Mouse (Mus musculus): Measurements from ENCODE around the gene Gpr158.

The Gpr158 gene

DNA sequence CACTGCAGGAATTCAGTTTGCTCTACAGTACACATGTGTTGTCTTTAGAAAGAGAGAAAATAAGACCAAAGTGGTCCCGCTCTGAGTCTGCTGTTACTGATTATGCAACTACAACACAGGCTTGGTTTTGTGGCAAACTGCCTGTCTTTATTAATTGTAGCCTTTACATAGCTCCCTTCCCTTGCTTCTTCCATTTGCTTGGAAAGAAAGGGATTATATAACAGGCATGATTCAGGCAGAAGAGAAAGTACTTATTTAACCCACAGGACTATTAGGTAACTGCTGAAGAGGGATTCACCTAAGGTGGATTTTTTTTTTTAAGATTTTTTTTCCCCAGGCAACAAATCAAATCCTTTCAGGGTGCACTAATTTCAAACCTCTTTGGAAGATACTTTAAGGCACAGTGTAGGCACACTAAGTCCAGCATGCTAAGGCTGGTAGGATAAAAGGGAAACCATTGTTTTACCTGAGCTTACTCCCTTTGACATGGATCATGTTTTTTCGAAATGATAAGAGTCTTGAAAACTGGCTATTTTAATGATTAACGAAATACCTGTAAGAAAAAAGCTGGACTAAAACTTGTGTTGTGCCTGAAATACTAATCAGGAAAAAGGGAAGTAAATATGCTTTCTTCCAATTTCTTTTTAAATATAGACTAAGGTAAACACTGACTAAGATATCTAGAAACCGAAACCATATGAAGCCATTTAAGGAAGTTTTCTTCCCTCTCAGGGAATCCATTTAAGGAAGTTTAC, 308.9 kb downstream of the Gpr158 start:
- no peak for DNase-seq

DNA sequence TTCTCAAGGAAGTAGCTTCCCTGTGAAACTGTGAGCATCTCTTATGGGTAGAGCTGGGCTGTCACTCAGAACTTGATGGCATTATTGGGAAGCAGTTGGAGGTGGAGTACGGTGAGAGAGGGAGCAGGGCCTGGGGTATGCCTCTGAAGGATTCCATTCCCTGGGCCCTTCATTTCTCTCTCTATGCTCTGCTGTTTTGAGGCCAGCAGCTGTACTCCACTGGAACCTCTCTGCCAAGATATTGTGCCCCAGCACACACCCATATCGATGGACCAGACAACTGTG, 309.4 kb downstream of the Gpr158 start:
- no peak for DNase-seq

GRCm38 (mm10) chr2:21680735-21681270, 313.5 kb downstream of the Gpr158 start:
- DNase-seq, result no peak

DNA sequence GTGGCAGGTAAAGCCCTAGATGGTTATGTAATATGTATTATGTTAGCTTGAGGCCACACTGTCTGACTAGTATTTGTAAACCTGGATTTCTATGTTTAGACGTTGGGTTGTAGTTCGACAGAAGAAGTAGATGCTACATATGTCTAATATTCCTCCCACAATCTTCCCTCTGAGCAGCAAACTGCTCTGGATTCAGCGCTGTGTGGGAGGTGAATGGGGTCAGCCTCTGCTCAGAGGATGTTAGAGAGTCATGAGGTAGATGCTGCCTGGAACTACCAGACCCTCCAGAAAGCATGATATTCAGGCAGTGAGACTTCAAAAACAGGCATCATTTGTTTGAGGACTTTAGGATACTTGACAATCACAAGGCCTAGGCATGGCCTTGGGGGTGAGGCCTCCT, 317.4 kb downstream of the Gpr158 start:
- no peak for DNase-seq

DNA sequence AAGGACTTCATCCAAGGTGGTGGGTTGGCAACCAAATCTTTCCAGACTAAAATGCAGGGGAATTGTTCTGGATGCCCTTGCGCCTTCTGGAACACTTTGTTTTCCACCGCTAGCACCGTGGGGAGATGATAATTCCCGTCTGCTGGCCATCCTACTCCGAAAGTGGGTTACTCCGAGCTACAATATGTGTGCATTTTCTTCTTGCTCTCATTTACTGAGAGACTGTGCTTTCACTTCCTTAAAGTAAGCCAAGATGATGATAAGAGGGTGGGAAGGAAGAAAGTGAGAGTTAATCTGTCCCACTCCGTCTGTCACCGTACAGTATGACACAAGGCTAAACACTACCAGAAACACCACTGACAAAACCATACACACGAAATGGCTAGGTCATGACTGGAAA, 325.8 kb downstream of the Gpr158 start:
- no peak for DNase-seq

DNA sequence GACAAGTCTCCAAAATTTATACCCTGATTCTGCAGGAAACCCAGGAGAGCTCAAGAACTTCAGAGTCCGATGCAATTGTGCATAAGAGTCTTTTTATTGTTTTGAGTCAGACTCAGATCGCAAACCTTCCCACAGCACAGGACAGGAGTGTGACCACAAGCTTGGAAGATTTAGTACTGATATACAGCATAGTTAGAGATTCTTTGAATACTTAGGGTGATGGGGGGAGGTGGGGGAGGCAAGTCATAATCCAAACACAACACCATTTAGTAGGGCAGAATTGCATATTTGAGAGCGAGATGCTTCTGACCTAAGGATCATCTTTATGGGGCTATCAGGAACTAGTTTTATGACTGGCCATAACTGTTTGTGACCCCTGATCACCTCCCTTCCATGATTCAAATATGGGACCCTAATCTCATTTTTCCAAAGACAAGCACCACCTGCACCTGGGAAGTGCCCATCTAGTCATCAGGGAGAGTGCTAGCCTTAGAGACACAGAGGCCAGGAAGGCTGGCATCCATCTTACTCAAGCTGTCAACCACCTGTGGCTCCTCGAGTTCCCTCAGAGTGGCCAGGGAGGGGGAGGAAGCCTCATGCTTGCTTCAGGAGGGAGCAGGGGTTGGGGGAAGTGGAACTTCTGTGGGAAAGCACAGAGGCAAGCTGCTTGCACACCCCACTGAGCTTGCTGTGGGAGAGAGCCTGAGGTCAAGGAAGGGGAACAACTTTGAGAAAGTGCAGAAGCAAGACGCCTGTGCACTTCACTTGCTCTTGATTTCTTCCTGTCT, 326.7 kb downstream of the Gpr158 start:
- DNase-seq, result no peak

DNA sequence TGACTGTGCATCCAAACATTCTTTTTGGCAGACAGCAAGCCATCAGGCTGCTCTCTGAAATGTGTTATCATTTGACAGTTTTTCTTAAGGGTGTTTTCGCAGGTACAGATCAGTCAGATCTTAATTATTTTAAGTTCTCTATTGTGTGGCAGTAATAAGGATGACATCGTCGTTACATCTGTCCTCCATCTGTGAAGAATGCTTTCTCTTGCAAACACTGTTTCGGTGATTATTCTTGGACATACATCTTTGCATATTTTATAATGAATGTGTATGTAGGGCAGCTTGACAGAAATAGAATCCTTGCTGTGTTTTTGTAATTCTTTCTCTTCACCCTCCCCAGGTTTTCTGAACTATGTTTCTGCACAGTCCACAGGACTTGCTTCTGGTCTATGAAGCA, 360.7 kb downstream of the Gpr158 start:
- no peak for DNase-seq

DNA sequence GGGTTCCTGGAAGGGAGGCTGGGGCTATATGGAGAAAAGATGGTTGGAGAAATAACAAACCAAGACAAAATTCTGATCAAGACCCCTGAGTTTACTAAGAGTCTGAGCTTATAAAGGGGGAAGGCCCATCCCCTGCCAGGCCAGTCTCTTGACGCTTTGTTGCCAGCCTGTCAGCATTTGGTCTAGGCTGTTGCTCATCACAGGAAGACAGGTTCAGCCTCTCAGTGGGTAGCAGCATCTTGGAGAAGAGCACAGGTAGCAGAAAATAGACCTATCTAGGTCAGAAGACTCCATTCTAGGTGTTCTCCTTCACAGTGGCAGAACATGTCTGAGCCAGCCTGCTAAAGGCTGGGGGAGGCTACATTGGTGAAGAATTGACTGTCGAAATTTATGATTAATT, 416.4 kb downstream of the Gpr158 start:
- no peak for DNase-seq

DNA sequence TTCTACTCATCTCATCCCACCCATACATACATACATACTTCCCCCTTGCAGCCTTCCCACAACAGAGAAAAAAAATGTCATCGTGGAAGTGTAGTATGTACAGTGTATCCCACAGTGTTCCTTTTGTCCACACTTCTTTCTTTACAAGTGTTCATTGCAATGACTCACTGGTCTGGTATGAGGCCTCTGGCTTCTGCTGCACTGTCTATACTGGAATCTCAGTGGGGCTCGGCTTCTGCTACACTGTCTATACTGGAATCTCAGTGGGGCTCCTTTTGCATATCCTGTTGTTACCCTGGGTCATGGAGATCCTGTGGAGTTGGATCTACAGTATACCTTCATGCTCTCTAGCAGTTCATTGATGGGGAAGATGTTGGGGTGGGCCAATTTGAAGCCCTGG, 425.8 kb downstream of the Gpr158 start:
- DNase-seq, result no peak

GRCm38 (mm10) chr2:21799616-21800015, 432.3 kb downstream of the Gpr158 start:
- no peak for DNase-seq

GRCm38 (mm10) chr2:21800045-21800444, 432.7 kb downstream of the Gpr158 start:
- no peak for DNase-seq

DNA sequence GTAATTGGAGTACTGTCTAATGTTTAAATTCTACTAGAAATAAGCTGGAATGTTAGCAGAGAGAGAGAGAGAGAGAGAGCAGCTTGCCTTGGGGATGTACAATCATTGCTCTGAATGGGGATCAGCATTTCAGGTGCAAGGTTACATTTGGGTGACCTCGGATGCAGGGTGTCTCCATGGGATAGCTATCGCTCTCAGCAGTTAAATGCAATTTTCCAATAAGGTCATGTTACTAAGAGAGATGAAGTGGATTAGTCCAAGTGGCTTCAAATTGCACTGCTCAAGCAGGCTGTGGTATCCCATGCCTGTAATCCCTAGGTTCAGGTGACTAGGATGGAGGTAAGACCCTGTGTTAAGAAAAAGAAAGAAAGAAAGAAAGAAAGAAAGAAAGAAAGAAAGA, 441.2 kb downstream of the Gpr158 start:
- no peak for DNase-seq

DNA sequence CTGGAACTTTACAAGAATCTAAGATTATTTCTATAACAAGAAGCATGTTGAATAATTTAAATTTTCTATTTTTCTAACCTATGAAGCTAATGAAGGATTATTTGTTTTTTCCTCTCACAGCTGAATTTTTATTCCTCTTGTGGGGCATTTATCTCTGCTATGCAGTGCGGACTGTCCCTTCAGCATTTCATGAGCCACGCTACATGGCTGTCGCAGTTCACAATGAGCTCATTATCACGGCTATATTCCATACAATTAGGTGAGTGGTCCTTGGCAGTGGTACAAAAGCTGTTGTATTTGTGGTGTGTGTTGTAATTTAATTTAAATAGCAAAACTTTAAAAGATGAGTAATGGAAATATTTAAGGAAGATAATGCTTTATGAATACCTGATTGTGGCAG, 443.1 kb downstream of the Gpr158 start:
- no peak for DNase-seq

GRCm38 (mm10) chr2:21864061-21864460, 496.7 kb downstream of the Gpr158 start:
- DNase-seq, result no peak

Measured in B cell, adult 2 months (primary cell).